Mouse (Mus musculus): ENCODE results near the gene Olfr1446.

The Olfr1446 gene

GRCm38 (mm10) chr19:12893424-12893823 is at the start of gene Olfr1446:
Gene Olfr1446, minus strand, starts transcription at chr19:12893524.
- no peak for DNase-seq

GRCm38 (mm10) chr19:12930540-12930939 is 37.2 kb upstream of the Olfr1446 start, which contains the start of gene Olfr1449:
Gene Olfr1449, plus strand, starts transcription at chr19:12930840.
- no peak for DNase-seq

- no peak for DNase-seq
These were observed 31.0 kb upstream of the Olfr1446 start, which contains the start of gene Olfr1448 for GRCm38 (mm10) chr19:12924319-12924718. Gene Olfr1448, minus strand, starts transcription at chr19:12924419.

GRCm38 (mm10) chr19:12903643-12904042 is 10.3 kb upstream of the Olfr1446 start, which contains the start of gene Olfr1447:
Gene Olfr1447, minus strand, starts transcription at chr19:12903743.
- DNase-seq: no peak

- DNase-seq: no peak
These were observed 9.8 kb downstream of the Olfr1446 start, which contains the start of gene Olfr1445 for GRCm38 (mm10) chr19:12883555-12883954. Gene Olfr1445, plus strand, starts transcription at chr19:12883855.

GRCm38 (mm10) chr19:12856983-12857382 is 36.3 kb downstream of the Olfr1446 start, which contains the start of gene Olfr1444:
Gene Olfr1444, plus strand, starts transcription at chr19:12857283.
- no peak for DNase-seq

- no peak for DNase-seq
These were observed 46.9 kb downstream of the Olfr1446 start, which contains the start of gene Gm5244 for GRCm38 (mm10) chr19:12846382-12846781. Gene Gm5244, plus strand, starts transcription at chr19:12846682.

- DNase-seq: no peak
These were observed 54.8 kb downstream of the Olfr1446 start for GRCm38 (mm10) chr19:12838507-12838906.

Measured in cerebellum, adult 11 months (tissue).